Mouse (Mus musculus) c-Kit-positive CD71-negative TER-119-negative erythroid progenitor cells, embryonic 14.5 days (primary cell): ENCODE measurements around the gene Ooep.
"Not testable (repeated sequence)": the region's sequence is repeated elsewhere in the genome, so short reads cannot be mapped to it uniquely, and the experiment has no call there.

ENCODE experiments used
- DNase-seq: peaks from one replicate; pipeline ENCODE4 v3.0.0-alpha.2; 2013; ENCODE audit warnings: low read depth

The Ooep gene

DNA sequence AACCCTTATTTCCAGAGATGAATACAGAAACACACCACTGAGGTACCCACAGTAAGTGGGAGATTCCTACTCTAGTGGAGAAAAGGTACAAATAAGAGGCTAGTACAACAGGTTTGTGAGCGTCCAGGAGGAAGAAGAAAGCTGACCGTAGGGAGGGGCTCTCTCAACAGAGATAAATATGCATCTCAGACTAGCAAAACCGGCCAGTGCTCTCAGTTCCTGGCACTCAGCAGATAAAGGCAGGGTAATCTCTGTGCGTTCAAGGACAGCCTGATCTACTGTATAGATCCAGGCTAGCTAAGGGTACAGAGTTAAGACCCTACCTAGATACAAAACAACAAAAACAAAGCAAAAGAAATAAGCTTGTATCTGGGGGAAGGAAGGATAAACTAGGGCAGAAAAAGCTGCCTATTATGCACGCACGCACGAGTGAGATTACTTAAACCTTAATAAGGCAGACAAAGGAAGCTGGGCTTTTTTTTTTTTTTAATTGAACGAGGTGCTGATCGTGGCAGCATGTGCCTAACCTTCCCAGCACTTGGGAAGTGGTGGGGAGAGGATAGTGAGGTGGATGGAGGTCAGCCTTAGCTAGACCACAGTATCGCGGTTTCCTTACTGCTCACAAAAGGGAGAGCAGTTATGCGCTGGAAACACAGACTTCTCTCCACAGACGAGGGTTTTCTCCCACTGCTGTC lies 12.5 kb downstream of the Ooep start:
- DNase-seq: no peak

DNA sequence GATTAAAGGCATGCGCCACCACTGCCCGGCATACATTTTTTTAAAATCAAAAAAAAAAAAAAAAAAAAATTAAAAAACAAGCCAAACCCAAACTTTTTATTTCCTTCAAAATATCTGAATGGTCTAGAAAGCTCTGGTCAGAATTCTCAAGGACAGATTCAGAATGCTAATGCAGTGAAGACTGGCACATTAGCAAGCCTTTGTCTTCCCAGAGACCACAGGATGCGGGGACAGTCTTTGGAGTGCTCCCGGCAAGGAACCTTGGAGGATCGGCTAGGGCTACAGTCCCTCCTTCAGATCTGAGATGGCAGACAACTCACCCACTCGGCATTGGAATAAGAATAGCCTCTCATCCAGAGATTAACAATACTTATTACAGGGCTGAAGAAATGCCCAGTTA lies 13.8 kb downstream of the Ooep start:
- no peak for DNase-seq

DNA sequence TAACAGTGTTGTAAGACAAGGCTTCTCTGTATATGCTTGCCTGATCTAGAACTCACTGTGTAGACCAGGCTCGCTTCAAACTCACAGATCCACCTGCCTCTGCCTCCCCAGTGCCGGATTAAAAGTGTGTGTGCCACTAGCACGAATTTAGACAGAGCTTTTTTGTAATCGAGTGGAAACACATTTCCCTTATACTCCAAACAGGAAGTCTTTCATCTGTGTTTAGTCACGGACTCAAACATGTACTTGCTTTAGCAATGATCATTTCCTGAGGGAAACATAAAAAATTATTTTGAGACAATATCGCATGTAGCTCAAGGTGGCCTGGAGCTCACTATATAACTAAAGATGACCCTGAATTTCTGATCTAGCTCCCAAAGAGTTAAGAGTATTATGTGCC lies 15.2 kb downstream of the Ooep start:
- DNase-seq: no peak

DNA sequence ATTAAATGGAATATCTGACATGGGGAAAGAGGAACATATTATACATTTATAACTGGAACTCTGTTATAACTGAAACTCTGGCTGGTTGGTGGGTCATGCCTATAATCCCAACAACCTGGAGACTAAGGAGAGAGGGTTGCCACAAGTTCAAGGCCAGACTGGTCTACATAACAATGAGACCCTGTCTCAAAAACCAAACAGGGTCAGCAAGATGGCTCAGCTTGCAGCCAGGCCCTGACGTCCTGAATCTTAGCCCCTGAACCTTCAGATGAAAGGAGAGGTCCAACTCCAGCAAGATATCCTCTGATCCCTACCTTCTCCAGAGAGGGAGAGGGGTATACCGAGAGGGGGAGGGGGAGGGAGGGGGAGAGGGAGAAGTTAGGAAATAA lies 18.0 kb downstream of the Ooep start:
- DNase-seq: no peak

DNA sequence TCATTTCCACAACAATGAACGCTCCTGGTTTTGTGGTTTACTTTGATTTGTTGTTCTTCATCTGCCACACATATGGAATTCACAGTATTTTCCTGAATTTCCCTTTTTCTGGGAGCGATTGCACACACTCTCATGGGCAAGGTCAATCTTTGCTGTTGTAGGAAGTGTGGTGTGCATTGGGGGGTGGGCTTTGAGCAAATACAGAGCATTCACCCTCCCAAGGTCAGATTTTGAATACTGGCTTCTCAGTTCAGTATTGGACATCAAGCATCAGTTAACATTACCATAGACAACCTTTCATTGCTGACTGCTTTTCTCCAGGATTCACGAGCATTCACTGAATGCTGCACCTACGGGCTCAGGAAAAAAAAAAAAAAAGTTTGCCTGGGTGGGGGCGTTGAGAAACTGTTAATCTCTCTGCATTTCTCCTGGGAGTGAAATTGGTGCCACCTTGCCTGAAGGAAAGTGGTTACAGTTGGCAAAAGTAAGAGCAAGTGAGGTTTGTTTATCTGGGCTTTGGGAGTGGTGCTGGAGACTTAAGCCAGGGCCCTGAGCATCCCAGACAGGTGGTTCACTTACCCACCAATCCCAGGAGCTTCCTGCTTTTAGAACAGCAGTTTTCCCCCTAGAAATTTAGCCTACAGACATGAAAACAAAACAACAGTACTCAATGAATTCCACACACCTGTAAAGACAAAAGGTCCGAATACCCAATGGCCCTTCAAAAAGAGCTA lies 18.6 kb downstream of the Ooep start:
- DNase-seq: no peak

DNA sequence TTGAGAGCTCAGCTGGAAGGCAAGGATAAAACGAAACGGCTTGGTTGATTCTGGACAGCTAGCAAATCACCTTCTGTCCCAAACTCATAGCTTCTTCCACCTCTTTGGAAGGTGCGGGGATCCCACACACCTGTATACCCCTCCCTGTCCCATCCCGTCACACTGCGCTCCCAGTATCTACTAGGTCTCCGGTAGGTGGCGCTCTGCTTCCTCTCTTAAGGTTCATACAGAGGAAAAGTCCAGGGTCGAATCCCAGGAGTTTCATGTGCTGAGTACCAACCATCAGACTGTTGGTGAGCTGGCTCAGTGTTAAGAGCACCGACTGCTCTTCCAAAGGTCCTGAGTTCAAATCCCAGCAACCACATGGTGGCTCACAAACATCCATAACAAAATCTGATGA lies 20.5 kb downstream of the Ooep start:
- peak; percentile 52 for DNase-seq

DNA sequence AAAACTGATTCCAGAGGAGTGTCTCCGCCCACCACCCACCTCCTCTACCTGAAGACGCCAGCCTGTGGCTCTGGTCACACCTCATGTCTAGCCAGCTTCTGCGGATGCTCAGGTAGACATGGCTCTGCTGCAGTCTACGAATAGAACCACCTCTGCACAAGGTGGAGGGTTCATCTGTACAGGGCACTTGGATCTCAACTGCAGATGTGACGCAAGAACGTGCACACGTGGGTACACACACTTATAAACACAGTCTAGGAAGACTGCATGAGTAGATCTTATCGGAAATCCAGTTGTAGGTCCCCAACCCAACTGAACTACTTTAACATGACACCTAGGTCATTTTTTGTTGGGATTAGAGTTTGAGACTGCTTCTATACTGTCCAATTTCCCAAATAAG lies 22.9 kb downstream of the Ooep start, which contains the start of gene Gsta2:
TSS of gene Gsta2 (minus strand) at position 178 of the 400 bp plus-strand sequence.
- DNase-seq: no peak

DNA sequence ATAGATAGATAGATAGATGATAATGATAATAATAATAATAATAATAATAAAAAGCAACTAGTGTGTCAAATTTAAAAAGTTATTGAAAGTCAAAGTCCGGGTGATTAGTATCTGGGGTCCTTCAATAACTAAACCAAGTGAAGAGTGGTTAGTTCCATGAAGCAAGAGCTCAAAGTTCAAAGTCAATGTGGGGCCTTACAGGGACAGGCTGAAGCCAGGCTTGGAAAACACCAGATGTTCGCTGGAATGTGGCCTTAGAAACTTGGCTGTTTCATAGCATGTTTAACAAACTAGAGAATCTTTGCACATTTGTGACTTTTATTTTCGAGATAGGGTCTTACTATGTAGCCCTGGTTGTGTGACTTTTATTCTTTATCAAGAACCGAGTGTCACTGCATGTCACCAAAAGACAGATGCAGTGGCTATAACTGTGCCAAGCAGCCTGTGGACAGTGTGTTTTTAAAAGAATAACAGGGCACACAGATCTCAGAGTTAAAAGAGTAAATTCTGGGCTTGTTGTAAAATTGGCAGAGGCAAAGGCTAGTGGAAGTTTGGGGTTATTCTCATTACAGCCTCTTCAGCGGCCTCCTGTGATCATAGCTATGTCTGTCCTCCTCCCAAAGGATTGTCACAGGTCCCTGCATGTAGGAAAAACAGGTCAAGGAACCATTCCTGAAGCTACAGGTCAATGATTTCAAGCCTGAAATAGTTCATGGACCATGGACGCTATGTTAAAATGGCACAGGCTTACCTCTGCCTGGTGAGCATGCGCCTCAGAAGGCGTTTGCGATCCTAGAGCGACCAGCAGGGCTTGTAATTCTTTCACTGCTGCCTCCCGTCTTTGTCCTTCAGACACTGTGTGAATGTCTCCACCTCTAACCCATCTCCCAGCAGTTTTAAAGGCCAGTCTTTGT lies 23.6 kb downstream of the Ooep start:
- no peak for DNase-seq

DNA sequence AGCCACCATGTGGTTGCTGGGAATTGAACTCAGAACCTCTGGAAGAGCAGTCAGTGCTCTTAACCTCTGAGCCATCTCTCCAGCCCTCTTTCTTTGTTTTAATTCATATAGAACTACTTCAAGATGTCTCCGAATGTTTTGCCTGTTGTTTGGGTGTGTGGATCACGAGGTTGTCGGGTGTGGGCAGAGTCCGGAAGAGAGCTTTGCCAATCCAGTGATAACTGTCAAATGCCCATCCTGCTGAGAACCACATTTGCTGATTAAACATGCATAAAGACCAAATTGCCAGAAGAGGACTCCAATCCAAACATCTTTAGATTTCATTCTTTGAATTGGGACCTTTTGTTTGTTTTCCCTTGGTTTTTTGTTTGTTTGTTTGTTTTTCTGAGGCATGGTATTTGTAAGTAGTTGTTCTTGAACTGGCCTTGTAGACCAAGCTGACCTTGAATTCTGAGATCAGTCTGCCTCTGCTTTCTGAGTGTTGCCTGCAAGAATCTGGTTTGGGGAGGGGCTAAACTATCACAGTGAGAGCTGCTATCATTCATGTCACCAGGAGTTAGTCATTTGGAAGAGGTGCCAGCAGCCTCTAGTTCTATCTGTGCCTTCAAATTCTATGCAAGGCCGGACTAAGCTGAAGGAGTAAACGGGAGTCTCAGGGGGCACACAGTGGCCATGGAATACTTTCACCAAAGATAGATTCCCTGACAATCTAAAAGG lies 26.9 kb downstream of the Ooep start:
- DNase-seq: no peak

DNA sequence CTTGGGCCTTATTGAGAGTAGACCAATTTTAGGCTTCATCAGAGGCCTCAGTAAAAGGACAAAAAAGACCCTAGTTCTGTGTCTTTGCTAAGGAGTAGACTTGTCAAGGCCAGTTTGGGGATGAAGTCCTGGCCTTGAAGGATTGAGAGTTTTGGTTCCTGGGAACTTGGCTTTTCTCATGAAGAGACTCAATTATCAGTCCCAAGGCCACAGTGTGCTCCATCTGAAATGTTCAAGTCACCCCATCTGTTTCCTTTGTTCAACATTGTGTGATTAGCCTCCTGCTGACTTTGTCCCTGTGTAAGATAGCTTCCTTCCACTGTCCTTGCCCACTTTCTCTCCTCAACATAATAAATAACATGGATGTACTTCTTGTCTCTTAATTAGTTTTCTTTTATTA lies 28.5 kb downstream of the Ooep start:
- DNase-seq: not testable (repeated sequence)

DNA sequence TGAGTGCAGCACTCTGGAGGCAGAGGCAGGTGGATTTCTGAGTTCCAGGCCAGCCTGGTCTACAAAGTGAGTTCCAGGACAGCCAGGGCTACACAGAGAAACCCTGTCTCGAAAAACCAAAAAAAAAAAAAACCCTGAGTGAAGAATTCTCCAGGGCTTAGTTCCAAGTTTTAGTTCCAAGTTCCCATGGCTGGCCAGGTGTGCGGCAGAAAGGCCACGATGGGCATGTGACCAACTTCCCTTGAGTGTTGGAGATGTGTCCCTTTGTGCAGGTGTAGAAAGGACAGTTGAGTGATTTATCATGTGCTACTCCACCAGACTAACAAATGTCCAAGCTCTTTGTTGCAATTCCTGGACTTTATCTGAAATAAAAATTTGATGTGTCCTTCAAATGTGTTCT lies 29.4 kb downstream of the Ooep start:
- DNase-seq: not testable (repeated sequence)

DNA sequence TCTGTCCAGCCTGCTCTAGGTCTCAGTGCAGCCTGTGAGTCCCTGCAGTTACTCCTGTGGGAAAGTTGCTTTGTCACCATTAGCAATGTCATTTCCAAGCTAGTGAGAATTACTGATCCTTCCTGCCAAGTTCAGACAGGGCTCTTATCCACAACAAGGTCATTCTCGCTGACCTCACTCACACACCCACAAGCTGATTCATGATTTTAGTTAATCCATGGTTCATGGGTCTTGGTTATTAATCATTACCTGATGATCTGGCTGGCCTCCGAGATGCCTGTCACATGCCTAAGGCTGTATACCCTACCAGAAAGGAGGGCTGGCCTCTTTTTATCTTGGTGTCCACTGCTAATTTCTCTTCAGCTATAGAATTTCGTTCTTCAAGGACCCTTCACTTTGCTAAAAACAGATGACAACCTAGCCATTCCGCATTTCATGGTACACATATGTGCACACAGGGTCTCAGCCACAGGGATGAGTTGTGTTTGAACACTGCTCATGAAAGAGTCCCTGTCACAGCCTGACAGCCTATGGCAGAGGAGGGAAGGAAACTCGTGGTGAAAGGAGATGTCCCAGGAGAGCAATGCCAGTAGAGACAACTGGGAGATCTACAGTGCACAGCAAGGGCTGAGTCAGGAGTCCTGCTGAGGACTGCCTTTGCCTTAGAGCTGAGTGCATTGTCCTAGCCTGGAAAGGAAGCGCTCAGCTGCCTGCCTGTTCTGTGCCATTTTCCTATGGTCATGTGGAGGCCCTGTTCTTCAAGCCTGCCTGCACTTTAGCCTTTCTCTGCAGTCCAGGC lies 30.1 kb downstream of the Ooep start:
- not testable (repeated sequence) for DNase-seq

DNA sequence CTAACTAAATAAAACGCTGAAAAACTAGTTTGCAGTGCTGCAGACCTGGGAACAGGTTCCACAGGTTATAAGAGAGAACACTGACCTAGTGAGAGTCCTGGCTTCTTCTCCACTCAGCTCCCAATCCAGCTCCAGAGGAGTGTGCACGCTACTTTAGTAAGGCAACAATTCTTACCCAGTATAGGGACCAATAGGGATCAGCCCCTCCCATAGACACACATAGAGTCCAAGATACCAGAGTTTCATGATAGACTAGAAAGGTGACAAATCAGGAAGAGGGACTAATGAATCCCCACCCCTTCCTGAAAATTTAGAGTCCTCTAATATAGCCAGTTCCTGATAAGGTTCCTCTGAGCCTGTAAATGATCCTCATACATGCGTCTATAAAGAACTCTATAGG lies 31.5 kb downstream of the Ooep start:
- no peak for DNase-seq

DNA sequence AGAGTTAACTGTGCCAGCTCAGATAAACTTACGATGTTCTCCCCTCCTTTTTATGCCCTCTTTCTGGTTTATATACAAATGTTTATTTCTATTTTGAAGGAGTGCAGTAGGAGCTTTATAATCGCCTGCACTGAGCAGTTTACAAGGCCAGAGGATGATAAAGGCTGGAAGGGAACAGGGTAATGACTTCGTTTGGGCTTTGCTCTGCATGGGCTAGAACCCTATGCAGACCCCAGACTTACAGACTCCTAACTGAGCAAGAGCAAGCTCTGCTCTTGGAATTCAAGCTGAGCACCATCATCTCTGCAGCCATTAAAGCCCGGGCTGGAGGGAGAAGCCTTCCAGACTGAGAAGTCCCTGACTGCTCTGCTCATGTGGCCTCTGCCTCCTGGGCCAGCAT lies 33.3 kb downstream of the Ooep start:
- not testable (repeated sequence) for DNase-seq

DNA sequence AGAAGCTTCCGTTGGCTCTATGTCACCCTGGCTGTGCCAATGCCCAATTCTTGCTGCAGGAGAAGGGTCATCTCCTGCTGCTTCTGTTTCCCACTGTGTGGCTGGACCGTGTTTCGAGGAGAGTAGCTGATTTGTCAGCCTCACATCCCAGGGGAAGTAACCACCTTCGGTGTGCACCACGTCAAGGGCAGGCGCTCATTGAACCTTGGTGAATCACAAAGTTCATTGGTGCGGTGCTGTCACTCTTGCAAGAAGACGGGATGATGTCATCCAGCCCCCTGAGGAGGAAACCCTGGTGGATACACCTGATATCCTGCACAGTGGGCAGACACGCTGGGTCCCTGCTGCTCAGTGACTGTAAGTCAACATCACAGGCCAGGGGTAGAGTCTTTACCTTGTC lies 35.5 kb downstream of the Ooep start:
- DNase-seq: not testable (repeated sequence)

DNA sequence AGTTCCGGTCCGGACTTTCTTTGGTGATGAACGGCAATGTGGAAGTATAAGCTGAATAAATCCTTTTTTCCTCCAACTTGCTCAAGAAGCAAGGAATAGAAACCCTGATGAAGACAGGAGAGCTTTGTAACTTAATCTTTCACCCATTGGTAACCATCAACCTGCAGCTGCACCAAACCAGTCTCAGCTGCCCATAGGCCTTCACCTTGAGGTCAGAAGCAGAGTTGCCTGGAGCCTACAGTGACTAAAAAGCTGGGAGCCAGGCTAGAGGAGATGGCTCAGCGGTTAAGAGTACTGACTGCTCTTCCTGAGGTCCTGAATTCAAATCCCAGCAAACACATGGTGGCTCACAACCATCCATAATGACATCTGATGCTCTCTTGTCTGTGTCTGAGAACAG lies 36.0 kb downstream of the Ooep start:
- DNase-seq: not testable (repeated sequence)

DNA sequence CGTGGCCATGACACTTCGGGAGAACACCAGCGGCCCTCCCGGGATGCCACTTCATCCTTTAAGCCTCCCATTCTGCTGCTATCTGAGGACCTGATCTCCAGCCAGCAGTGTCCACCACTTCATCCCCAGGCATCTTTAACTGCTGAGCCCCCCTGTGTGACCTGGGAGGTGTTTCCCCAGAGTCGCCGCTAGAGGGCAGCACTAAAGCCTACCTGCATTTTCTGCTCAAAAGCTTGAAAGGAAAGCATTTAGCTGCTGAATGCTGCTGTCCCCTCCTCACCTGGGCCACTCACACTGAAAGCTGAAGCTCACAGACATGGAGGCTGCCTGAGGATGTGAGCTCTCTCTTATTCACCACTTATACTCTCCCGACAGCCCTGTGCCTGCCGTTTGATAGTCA lies 38.2 kb downstream of the Ooep start:
- DNase-seq: peak; percentile 23

DNA sequence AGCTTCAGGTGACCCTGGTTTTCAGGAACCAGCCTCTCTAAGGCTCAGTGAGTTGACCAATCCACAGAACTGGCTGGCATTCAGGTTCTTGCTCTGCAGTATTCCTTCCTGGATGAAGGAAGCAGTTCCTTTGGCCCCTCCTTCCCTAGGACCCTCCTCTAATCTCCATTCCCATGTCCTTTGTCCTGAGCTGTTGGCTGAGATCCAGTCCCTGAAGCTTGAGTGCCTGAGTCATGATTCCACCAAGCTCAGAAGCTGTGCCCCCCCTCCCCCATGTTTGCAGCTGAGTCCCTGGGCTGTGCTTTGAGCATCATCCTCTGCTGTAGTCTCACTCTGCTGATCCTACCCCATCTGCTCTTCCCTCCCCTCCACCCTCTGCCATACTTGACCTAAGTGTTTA lies 41.5 kb downstream of the Ooep start:
- not testable (repeated sequence) for DNase-seq

DNA sequence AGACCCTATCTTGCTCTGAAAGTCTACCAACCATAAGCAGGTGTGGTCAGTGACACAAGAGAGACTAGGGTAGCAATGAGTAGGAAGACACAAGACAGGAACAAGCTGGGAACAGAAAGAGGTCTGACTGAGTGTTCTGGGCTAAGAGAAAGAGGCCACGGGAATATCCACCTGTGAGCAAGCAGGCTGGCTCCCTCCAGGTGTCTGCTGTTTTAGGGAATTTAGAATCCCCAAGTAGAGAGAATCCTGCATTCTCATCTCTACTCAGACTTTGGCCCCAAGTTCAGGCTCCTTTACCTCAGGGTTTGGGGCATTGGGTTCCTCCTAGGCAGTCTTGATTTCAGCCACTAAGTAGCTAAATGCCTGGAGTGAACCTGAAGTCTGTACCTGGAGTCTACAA lies 51.2 kb downstream of the Ooep start, which contains the start of gene Omt2b:
TSS of gene Omt2b (plus strand) at position 301 of the 400 bp plus-strand sequence.
- not testable (repeated sequence) for DNase-seq
